Mouse (Mus musculus): ENCODE data around the gene Irf3. TPM values are rescaled to one million over a fixed set of nuclear protein-coding genes. Genes with fewer than 3 reads are reported as not detected.
A peak's percentile ranks its signal among the peaks of the same experiment; 100 is the strongest.

Irf3 gene
- polyA plus RNA-seq, 1 experiment from 2014 or later: 60.9 TPM

DNA sequence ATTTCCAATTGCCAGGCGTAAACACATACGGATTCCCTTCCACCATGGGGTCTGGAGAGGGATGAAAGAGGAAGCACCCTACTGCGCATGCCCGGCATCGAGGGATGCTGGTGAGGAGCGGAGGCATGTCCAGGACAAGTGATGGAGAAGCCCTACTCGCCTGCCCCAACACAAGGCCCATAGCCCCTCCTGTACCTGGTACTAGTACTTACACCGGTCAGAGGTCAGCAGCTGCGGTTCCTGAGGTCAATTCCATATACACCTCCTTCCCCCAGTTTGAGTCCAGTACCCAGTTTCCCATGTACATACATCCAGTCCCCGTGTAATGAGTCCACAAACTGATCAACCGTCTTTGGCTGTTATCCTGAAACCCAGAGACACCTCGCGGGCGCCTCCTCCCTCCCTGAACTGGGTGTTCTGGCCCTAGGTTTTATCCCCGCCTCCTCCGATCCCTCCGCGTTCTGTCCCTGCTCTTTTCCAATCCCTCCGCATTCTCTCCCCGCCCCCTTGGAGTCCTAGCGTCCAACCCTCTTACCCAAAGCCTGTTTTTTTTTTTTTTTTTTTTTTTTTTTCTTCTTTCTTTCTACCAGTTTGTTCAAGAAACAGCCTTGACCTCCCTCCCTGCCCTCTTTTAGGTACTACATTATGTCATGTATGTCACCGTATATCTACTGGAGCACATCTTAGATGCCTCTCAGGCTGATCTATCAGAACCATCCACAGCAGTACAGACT, 22.9 kb upstream of the Irf3 start, which contains the start of gene Cpt1c:
Cpt1c (minus strand) TSS at position 469 of the 734 bp plus-strand sequence.
- Histone ChIP-seq H3K4me3 (ENCODE audit: control insufficient read depth in 1 of 2, insufficient read depth in 1 of 2, low read depth in 1 of 2, low read length in 2 of 2) (peak within 1 kb of the TSS; percentile 42 to 50), H3K27me3 (ENCODE audit: control insufficient read depth, insufficient read depth, low read length) (no peaks in the 10 kb centered on the region), H3K4me1 (ENCODE audit: control insufficient read depth in 2 of 2, insufficient read depth in 2 of 2, low read length in 2 of 2) (peaks cover 4 to 23% of the 10 kb centered on the region in 2 experiments; a peak in 3 of 4 replicates), H3K9me3 (ENCODE audit: control insufficient read depth, low read length) (no peaks in the 10 kb centered on the region), H3K9ac (ENCODE audit: low read length) (peak within 1 kb of the TSS; percentile 68), H3K27ac (replicated peaks in 1 of 2; ENCODE audit: control insufficient read depth in 1 of 2, insufficient read depth in 1 of 2, low read depth in 2 of 2, low read length in 2 of 2) (peak within 1 kb of the TSS; percentile 30 to 53), H3K4me2 (ENCODE audit: low read length) (peak within 1 kb of the TSS; percentile 80), H3K36me3 (ENCODE audit: control insufficient read depth, insufficient read depth, low read length) (peaks cover 41% of the 10 kb centered on the region)
- 3% methylated on average over 22 of the region's 22 CpGs for WGBS
- no peak for ATAC-seq (ENCODE audit: insufficient number of reproducible peaks, insufficient read depth, low FRiP score, low read depth)

DNA sequence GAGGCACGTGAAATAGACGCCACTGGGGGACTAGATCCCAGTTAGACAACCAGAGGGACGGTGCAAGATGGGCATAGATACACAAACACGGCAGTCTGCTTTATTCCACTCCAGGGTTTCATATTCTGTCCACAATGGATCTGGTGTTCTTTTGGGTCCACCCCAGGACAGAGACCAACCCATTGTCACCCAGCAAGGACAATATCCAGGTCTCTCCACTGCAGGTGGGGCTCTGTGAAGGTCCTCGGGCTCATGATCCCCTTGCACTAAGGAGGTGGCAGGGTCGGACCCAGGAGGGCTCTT, 22.4 kb upstream of the Irf3 start:
- no peaks in the 10 kb centered on the region for H3K27me3 ChIP-seq (ENCODE audit: control insufficient read depth, insufficient read depth, low read length)
- no peak overlapping the region for H3K27ac ChIP-seq (replicated peaks in 1 of 2; ENCODE audit: control insufficient read depth in 1 of 2, insufficient read depth in 1 of 2, low read depth in 2 of 2, low read length in 2 of 2)
- no peak overlapping the region for H3K4me3 ChIP-seq (ENCODE audit: control insufficient read depth in 1 of 2, insufficient read depth in 1 of 2, low read depth in 1 of 2, low read length in 2 of 2)
- H3K4me2 ChIP-seq (ENCODE audit: low read length): peak overlapping the region; percentile 80
- WGBS: 21% methylated on average over 6 of the region's 6 CpGs
- no peak for ATAC-seq (ENCODE audit: insufficient number of reproducible peaks, insufficient read depth, low FRiP score, low read depth)
- H3K36me3 ChIP-seq (ENCODE audit: control insufficient read depth, insufficient read depth, low read length): peaks cover 46% of the 10 kb centered on the region
- peaks cover 4 to 23% of the 10 kb centered on the region in 2 experiments; a peak in 3 of 4 replicates for H3K4me1 ChIP-seq (ENCODE audit: control insufficient read depth in 2 of 2, insufficient read depth in 2 of 2, low read length in 2 of 2)
- H3K9me3 ChIP-seq (ENCODE audit: control insufficient read depth, low read length): no peaks in the 10 kb centered on the region
- H3K9ac ChIP-seq (ENCODE audit: low read length): no peak overlapping the region

DNA sequence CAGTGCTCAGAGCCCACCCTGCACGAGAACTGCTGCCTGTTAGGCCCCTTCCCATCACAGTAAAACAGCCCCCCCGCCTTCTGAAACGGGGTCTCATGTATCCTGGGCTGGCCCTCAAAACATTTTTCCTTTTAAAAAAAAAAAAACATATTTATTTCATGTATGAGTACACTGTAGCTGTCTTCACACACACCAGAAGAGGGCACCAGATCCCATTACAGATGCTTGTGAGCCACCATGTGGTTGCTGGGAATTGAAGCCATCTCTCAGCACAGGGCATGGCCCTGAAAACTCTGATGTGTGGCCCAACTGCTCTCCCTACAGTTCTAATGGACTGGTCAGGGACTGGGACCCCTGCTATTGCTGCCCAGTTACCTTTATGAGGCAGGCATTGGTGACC, 19.1 kb upstream of the Irf3 start:
- WGBS: 93% methylated on average over 3 of the region's 3 CpGs
- Histone ChIP-seq H3K9me3 (ENCODE audit: control insufficient read depth, low read length) (no peaks in the 10 kb centered on the region), H3K4me1 (ENCODE audit: control insufficient read depth in 2 of 2, insufficient read depth in 2 of 2, low read length in 2 of 2) (peaks cover 0 to 14% of the 10 kb centered on the region in 2 experiments; a peak in 1 of 4 replicates), H3K9ac (ENCODE audit: low read length) (no peak overlapping the region), H3K36me3 (ENCODE audit: control insufficient read depth, insufficient read depth, low read length) (peaks cover 78% of the 10 kb centered on the region), H3K4me3 (ENCODE audit: control insufficient read depth in 1 of 2, insufficient read depth in 1 of 2, low read depth in 1 of 2, low read length in 2 of 2) (no peak overlapping the region), H3K27ac (replicated peaks in 1 of 2; ENCODE audit: control insufficient read depth in 1 of 2, insufficient read depth in 1 of 2, low read depth in 2 of 2, low read length in 2 of 2) (no peak overlapping the region), H3K27me3 (ENCODE audit: control insufficient read depth, insufficient read depth, low read length) (no peaks in the 10 kb centered on the region), H3K4me2 (ENCODE audit: low read length) (no peak overlapping the region)
- ATAC-seq (ENCODE audit: insufficient number of reproducible peaks, insufficient read depth, low FRiP score, low read depth): no peak

DNA sequence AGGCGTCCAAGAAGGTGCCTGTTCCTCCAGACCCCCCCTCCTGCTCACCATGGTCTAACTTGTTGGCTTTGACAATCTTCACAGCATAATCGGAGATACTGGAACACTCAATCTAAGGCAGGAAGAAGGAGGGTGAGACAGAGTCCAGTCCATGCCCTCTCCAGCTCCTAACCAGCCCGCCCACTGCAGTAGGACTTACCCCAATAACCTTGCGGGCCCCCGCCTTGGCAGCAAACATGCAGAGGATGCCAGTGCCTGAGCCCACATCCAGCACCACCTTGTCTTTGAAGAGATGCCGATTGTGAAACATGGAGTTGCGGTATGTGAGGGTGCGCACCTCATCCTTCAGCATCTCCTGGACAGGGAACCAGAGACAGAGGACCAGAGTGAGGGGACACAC, 15.9 kb upstream of the Irf3 start:
- Histone ChIP-seq H3K9me3 (ENCODE audit: control insufficient read depth, low read length) (no peaks in the 10 kb centered on the region), H3K4me2 (ENCODE audit: low read length) (no peak overlapping the region), H3K4me1 (ENCODE audit: control insufficient read depth in 2 of 2, insufficient read depth in 2 of 2, low read length in 2 of 2) (peaks cover 7 to 18% of the 10 kb centered on the region in 2 experiments), H3K27me3 (ENCODE audit: control insufficient read depth, insufficient read depth, low read length) (no peaks in the 10 kb centered on the region), H3K27ac (replicated peaks in 1 of 2; ENCODE audit: control insufficient read depth in 1 of 2, insufficient read depth in 1 of 2, low read depth in 2 of 2, low read length in 2 of 2) (no peak overlapping the region), H3K4me3 (ENCODE audit: control insufficient read depth in 1 of 2, insufficient read depth in 1 of 2, low read depth in 1 of 2, low read length in 2 of 2) (no peak overlapping the region), H3K9ac (ENCODE audit: low read length) (no peak overlapping the region), H3K36me3 (ENCODE audit: control insufficient read depth, insufficient read depth, low read length) (peaks cover 74% of the 10 kb centered on the region)
- no peak for ATAC-seq (ENCODE audit: insufficient number of reproducible peaks, insufficient read depth, low FRiP score, low read depth)
- 96% methylated on average over 8 of the region's 8 CpGs for WGBS

DNA sequence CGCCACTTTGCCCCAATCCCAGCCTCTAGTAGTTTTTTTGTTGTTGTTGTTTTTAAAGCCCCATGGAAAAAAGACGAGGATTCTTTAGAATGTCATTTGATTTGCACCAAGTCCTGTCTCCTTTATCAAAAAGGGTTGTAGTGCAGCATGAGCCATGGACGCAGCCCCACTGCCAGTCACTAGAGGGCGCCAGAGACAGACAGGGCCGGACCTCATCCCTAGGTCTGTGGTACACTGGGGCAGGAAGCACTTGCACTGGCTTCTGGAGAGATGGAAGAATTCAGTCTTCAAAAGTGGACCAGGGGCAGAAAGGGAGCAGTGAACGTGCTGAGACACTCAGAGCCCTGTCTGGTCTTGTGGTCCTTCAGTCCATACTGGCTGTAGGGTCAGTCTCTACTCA, 14.4 kb upstream of the Irf3 start:
- Histone ChIP-seq H3K36me3 (ENCODE audit: control insufficient read depth, insufficient read depth, low read length) (peaks cover 59% of the 10 kb centered on the region), H3K9ac (ENCODE audit: low read length) (no peak overlapping the region), H3K9me3 (ENCODE audit: control insufficient read depth, low read length) (no peaks in the 10 kb centered on the region), H3K27me3 (ENCODE audit: control insufficient read depth, insufficient read depth, low read length) (no peaks in the 10 kb centered on the region), H3K4me1 (ENCODE audit: control insufficient read depth in 2 of 2, insufficient read depth in 2 of 2, low read length in 2 of 2) (peaks cover 10 to 22% of the 10 kb centered on the region in 2 experiments), H3K4me3 (ENCODE audit: control insufficient read depth in 1 of 2, insufficient read depth in 1 of 2, low read depth in 1 of 2, low read length in 2 of 2) (no peak overlapping the region), H3K4me2 (ENCODE audit: low read length) (no peak overlapping the region), H3K27ac (replicated peaks in 1 of 2; ENCODE audit: control insufficient read depth in 1 of 2, insufficient read depth in 1 of 2, low read depth in 2 of 2, low read length in 2 of 2) (0 out of 4 replicates have a peak overlapping the region, but pooled peaks of 1 of the 2 experiments have one; percentile 26)
- 34% methylated on average over 6 of the region's 6 CpGs for WGBS
- no peak for ATAC-seq (ENCODE audit: insufficient number of reproducible peaks, insufficient read depth, low FRiP score, low read depth)

DNA sequence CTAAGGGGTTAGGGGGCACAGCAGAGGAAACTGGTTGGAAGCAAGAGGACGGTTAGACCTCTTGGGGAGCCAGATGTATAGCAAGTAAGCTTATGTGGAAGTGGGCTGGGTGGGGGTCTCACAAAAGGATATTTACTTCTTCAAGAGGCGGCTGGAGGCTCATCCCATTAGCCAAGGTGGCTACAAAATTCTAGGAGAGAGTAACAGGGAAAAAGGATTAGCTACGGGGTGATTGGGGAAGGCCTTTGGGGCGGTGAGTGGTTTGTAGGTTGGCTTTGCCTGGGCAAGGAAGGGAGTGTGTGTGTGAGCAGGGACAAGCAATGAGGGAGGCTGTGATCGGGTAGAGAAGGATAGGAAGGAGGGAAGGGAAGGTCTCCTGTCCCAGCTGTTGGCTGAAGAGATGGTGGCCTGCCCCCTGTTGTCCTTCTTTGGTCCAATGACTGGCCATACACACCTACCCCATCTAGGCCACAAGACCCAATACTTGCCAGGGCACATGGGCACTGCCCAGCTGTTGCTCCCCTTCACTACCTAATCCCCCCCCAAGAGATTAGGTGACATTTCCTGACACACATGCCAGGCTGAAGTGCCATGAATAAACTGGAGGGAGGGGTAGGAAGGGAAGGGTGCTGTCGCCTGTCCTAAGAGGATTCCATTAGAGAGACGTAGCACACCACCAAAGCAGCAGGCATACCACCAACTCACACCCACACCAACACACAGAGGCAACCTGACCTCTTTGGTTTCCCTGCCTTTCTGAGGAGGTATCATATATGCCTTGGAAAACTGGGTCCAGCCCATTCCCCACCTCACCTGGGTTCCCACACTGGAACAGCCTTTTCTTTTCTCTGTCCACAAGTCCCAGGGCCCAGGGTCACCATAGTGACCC, 13.3 kb upstream of the Irf3 start:
- H3K4me2 ChIP-seq (ENCODE audit: low read length): peak overlapping the region; percentile 78; the same call in 1 of the 2 replicates
- H3K4me3 ChIP-seq (ENCODE audit: control insufficient read depth in 1 of 2, insufficient read depth in 1 of 2, low read depth in 1 of 2, low read length in 2 of 2): peak overlapping the region in 1 of 2 experiments; percentile 96; a peak in 1 of 4 replicates
- WGBS: 68% methylated on average over 7 of the region's 7 CpGs
- peak overlapping the region; percentile 99 for H3K9ac ChIP-seq (ENCODE audit: low read length)
- peaks cover 50% of the 10 kb centered on the region for H3K36me3 ChIP-seq (ENCODE audit: control insufficient read depth, insufficient read depth, low read length)
- H3K4me1 ChIP-seq (ENCODE audit: control insufficient read depth in 2 of 2, insufficient read depth in 2 of 2, low read length in 2 of 2): peaks cover 12 to 29% of the 10 kb centered on the region in 2 experiments
- ATAC-seq (ENCODE audit: insufficient number of reproducible peaks, insufficient read depth, low FRiP score, low read depth): no peak
- H3K27ac ChIP-seq (replicated peaks in 1 of 2; ENCODE audit: control insufficient read depth in 1 of 2, insufficient read depth in 1 of 2, low read depth in 2 of 2, low read length in 2 of 2): peak overlapping the region in 1 of 2 experiments; percentile 96; a peak in 2 of 4 replicates
- H3K9me3 ChIP-seq (ENCODE audit: control insufficient read depth, low read length): no peaks in the 10 kb centered on the region
- no peaks in the 10 kb centered on the region for H3K27me3 ChIP-seq (ENCODE audit: control insufficient read depth, insufficient read depth, low read length)

DNA sequence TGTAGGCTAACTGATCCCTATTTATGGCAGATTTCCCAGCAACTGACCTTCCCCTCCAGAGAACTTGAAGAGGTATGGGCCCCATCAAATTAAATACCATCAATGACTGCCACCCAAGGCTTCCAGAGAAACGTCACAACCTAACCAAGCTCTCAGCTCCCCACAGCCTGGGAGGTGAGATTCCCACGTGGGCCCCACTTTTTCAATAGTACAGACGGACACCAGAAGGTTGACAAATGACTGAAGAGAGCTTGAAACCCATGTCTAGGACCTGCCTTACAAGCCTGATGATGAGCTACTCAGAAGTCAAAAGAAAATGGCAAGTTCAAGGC, 12.6 kb upstream of the Irf3 start:
- Histone ChIP-seq H3K27ac (replicated peaks in 1 of 2; ENCODE audit: control insufficient read depth in 1 of 2, insufficient read depth in 1 of 2, low read depth in 2 of 2, low read length in 2 of 2) (peak overlapping the region in 1 of 2 experiments; percentile 96; a peak in 2 of 4 replicates), H3K4me2 (ENCODE audit: low read length) (peak overlapping the region; percentile 78), H3K27me3 (ENCODE audit: control insufficient read depth, insufficient read depth, low read length) (no peaks in the 10 kb centered on the region), H3K4me1 (ENCODE audit: control insufficient read depth in 2 of 2, insufficient read depth in 2 of 2, low read length in 2 of 2) (peaks cover 12 to 29% of the 10 kb centered on the region in 2 experiments), H3K4me3 (ENCODE audit: control insufficient read depth in 1 of 2, insufficient read depth in 1 of 2, low read depth in 1 of 2, low read length in 2 of 2) (peak overlapping the region; percentile 0 to 96; a peak in 3 of 4 replicates), H3K9ac (ENCODE audit: low read length) (peak overlapping the region; percentile 99), H3K36me3 (ENCODE audit: control insufficient read depth, insufficient read depth, low read length) (peaks cover 49% of the 10 kb centered on the region), H3K9me3 (ENCODE audit: control insufficient read depth, low read length) (no peaks in the 10 kb centered on the region)
- WGBS: 46% methylated on average over 3 of the region's 3 CpGs
- ATAC-seq (ENCODE audit: insufficient number of reproducible peaks, insufficient read depth, low FRiP score, low read depth): no peak

Data from heart, embryonic 14.5 days (tissue).